Mouse (Mus musculus) bone marrow macrophage, adult 2 months (primary cell): ENCODE measurements around the gene Fam151a. TPM values are rescaled to one million over a fixed set of nuclear protein-coding genes. Genes with fewer than 3 reads are reported as not detected.
"Not testable (repeated sequence)": the region's sequence is repeated elsewhere in the genome, so short reads cannot be mapped to it uniquely, and the experiment has no call there.

Source experiments
- H3K27ac ChIP-seq: 2 replicates; pipeline ENCODE4 v1.5.1; 2012; ENCODE audit warnings: low read depth, low read length; ENCODE audit not compliant: insufficient read depth
- H3K4me1 ChIP-seq: 2 replicates; pipeline ENCODE4 v1.6.1; 2012; ENCODE audit warnings: low read length; ENCODE audit not compliant: control insufficient read depth, insufficient read depth
- H3K4me3 ChIP-seq: 2 replicates; pipeline ENCODE4 v1.5.1; 2012; ENCODE audit warnings: mild to moderate bottlenecking, low read length, moderate library complexity; ENCODE audit not compliant: insufficient read depth
- CTCF ChIP-seq: IDR thresholded peaks from 2 replicates; pipeline ENCODE4 v1.5.1; 2012; ENCODE audit warnings: low read depth, mild to moderate bottlenecking, low read length, moderate library complexity
- POLR2A ChIP-seq: IDR thresholded peaks from 2 replicates; pipeline ENCODE4 v1.6.1; 2012; ENCODE audit warnings: mild to moderate bottlenecking, low read depth, low read length, borderline replicate concordance
- polyA plus RNA-seq: library from polyadenylated mRNA; stranded (reverse); fragments of >200 nt; gene quantifications from 2 replicates; pipeline ENCODE4 v1.2.4, GENCODE M21; 2012; ENCODE audit not compliant: missing spikeins, insufficient read depth, insufficient read length

Fam151a gene
- polyA plus RNA-seq, 1 experiment, result not detected

- H3K4me1 ChIP-seq, result peaks cover 9% of the 10 kb centered on the region
- H3K27ac ChIP-seq, result no peak overlapping the region
These were observed 54.1 kb downstream of the Fam151a start for GRCm38 (mm10) chr4:106787830-106788229.

GRCm38 (mm10) chr4:106788627-106789026, 54.9 kb downstream of the Fam151a start:
- Histone ChIP-seq H3K27ac (no peak overlapping the region), H3K4me3 (no peak overlapping the region), H3K4me1 (peaks cover 9% of the 10 kb centered on the region)
- TF ChIP-seq POLR2A (no peak), CTCF (no peak)

More at GRCm38 (mm10) chr4:106787830-106788229, 54.1 kb downstream of the Fam151a start:
- no peak for TF ChIP-seq POLR2A
- TF ChIP-seq CTCF, result no peak
- H3K4me3 ChIP-seq, result no peak overlapping the region

- Histone ChIP-seq H3K4me1 (peaks cover 9% of the 10 kb centered on the region), H3K4me3 (no peak overlapping the region), H3K27ac (no peak overlapping the region)
- TF ChIP-seq POLR2A, result no peak
- TF ChIP-seq CTCF, result no peak
These were observed 56.0 kb downstream of the Fam151a start for GRCm38 (mm10) chr4:106789705-106790104.

- H3K4me3 ChIP-seq, H3K4me1 ChIP-seq, H3K27ac ChIP-seq: not testable (repeated sequence)
These were observed 56.5 kb downstream of the Fam151a start for GRCm38 (mm10) chr4:106790218-106790617.

DNA sequence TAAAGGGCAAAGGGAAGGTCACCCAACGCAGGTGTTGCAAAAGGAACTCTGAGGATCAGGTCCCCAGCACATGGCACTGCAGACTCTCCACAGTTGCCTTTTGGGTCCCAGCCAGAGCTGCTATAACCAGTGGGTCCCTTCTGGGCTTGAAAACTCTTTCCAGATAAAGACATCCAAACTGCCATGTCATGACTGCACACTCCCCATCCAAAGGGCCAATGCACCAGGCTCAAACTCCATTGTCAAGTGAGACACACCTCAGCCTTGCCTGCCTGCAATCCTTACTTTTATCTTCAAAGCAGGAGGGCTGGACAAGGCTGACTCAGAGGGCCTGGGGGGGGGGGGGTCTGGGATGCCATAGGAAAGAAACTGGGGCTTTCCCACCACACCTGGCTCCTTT, 57.2 kb downstream of the Fam151a start:
- H3K27ac ChIP-seq, result no peak overlapping the region
- peaks cover 9% of the 10 kb centered on the region for H3K4me1 ChIP-seq
- TF ChIP-seq CTCF, result no peak
- no peak for TF ChIP-seq POLR2A
- H3K4me3 ChIP-seq, result no peak overlapping the region

- TF ChIP-seq CTCF (no peak), POLR2A (no peak)
- H3K4me1 ChIP-seq, result peaks cover 9% of the 10 kb centered on the region
- no peak overlapping the region for H3K4me3 ChIP-seq
- no peak overlapping the region for H3K27ac ChIP-seq
These were observed 58.6 kb downstream of the Fam151a start for GRCm38 (mm10) chr4:106792276-106792675.

DNA sequence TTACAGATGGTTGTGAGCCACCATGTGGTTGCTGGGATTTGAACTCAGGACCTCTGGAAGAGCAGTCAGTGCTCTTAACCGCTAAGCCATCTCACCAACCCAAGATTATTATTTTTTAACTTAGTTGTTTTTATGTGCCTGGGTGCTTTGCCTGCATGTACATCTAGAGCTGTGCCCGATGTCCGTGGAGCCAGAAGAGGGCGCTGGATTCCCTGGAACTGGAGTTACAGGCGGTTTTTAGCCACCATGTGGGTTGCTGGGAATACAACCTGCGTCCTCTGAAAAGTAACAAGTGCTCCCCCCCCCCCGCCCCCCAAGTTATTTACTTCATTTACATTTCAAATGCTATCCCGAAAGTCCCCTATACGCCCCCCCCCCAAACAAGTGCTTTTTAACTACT, 60.1 kb downstream of the Fam151a start:
- not testable (repeated sequence) for H3K4me1 ChIP-seq, H3K27ac ChIP-seq, H3K4me3 ChIP-seq

- H3K4me1 ChIP-seq, result no peaks in the 10 kb centered on the region
These were observed 60.6 kb downstream of the Fam151a start for GRCm38 (mm10) chr4:106794247-106794646.

GRCm38 (mm10) chr4:106795289-106795688, 61.6 kb downstream of the Fam151a start:
- H3K4me1 ChIP-seq, result no peaks in the 10 kb centered on the region

More at GRCm38 (mm10) chr4:106794247-106794646, 60.6 kb downstream of the Fam151a start:
- H3K4me3 ChIP-seq, result no peak overlapping the region
- no peak overlapping the region for H3K27ac ChIP-seq
- TF ChIP-seq POLR2A (no peak), CTCF (no peak)

More at GRCm38 (mm10) chr4:106795289-106795688, 61.6 kb downstream of the Fam151a start:
- H3K27ac ChIP-seq, result no peak overlapping the region
- no peak for TF ChIP-seq POLR2A
- TF ChIP-seq CTCF, result no peak
- H3K4me3 ChIP-seq, result no peak overlapping the region

Other genes starting within 250 kb of the Fam151a start
- not detected in 2 replicates for gene Bsnd, start 241.6 kb upstream of the Fam151a start, polyA plus RNA-seq
- 16.5 and 17.1 TPM in 2 replicates for gene Dhcr24, start 172.9 kb upstream of the Fam151a start, polyA plus RNA-seq
- gene Lexm, start 116.6 kb upstream of the Fam151a start, polyA plus RNA-seq, result not detected in 2 replicates
- not detected in 2 replicates for gene Ttc22, start 111.5 kb upstream of the Fam151a start, polyA plus RNA-seq
- gene Pars2, start 82.8 kb upstream of the Fam151a start, polyA plus RNA-seq, result 2.8 and 4.6 TPM in 2 replicates
- 27.5 and 29.7 TPM in 2 replicates for gene Ttc4, start 54.9 kb upstream of the Fam151a start, polyA plus RNA-seq
- not detected in 2 replicates for gene Mroh7, start 3.0 kb upstream of the Fam151a start, polyA plus RNA-seq
- gene Acot11, start 71.1 kb downstream of the Fam151a start, polyA plus RNA-seq, result 5.6 and 6.6 TPM in 2 replicates
- 34.8 and 39.3 TPM in 2 replicates for gene Ssbp3, start 176.8 kb downstream of the Fam151a start, polyA plus RNA-seq